Mouse (Mus musculus) brain, embryonic 18.5 days (tissue): ENCODE results near the gene Tmem44.
"Not testable (repeated sequence)": the region's sequence is repeated elsewhere in the genome, so short reads cannot be mapped to it uniquely, and the experiment has no call there.

Experiments
- DNase-seq: peaks from one replicate; pipeline ENCODE4 v3.0.0-alpha.2; 2012; ENCODE audit warnings: low read depth, low spot score

Tmem44 gene

GRCm38 (mm10) chr16:30499126-30499857 is 51.4 kb downstream of the Tmem44 start:
- DNase-seq: no peak

- DNase-seq: no peak
Measured at GRCm38 (mm10) chr16:30497307-30497706, 53.3 kb downstream of the Tmem44 start.

DNA sequence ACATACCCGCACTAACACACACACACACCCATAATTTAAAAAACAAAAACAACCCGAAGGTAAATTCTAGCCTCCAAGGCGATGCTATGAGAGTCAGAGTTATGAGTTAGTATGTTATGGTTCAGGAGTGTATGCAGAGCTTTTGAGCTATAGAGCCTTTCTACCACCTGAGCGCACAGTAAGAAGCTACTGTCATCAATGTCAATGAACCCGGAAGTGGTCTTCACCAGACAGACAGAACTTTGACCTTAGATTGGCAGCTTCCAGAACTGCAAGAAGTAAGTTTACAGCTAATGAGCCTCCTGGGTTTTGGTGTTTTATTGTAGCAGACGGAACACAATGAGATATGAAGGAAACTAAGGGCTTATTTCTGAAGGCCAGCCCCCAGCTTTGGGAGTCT is 55.8 kb downstream of the Tmem44 start:
- DNase-seq: no peak

GRCm38 (mm10) chr16:30491742-30492141 is 58.9 kb downstream of the Tmem44 start:
- DNase-seq: no peak

DNA sequence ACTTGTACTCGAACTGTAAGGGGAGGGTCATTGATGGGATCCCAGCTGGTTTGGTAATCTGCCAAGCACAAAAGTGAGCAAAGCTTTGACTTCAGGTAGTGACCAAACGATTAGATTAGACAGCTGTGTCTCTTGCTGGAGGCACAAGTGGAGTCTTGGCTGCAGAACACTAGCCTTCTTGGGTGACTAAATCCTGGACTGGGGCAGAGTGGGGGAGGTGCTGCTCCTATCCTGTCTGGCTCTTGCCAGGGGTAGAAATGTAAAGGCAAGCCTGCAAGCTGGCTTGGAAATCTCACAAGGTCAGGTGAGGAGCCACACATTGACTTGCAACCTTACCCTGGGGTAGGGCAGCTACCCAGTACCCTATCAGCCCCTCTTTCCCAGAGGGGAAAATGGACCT is 59.9 kb downstream of the Tmem44 start:
- no peak for DNase-seq

GRCm38 (mm10) chr16:30490316-30490715 is 60.3 kb downstream of the Tmem44 start:
- DNase-seq: no peak

DNA sequence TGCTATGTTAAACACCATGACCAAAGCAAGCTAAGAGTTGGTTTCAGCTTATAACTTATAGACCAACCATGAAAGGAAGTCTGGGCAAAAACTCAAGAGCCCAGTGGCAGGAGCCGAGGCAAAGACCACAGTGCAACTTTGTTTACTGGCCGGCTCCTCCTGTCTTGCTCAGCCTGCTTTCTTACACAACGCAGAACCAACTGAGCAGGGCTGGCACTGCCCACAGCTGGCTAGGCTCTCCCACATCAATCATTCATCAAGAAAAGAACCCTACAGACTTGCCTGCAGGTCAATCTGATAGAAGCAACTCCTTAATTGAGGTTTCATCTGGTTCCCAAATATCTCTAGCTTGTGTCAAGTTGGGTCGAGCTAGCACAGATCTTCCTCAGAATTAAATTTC is 61.0 kb downstream of the Tmem44 start:
- DNase-seq: no peak

DNA sequence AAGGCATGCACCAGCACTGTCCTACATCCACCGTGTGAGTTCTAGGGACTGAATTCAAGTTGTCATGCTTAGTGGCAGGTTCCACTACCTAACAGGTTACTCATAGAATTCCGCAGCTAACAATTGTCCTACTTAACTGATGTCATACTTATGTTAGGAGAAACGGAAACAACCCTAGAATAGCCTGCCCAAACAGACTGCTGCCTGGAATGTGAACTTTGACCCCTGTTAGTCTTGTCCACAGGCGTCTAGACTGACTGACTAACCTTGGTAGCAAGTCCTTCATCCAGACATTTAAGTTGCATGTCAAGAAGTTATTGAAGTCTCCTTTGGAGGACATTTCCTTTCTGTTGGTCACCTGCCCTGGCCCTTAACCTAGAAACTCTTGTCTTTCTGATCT is 64.1 kb downstream of the Tmem44 start:
- DNase-seq: no peak

GRCm38 (mm10) chr16:30477791-30478190 is 72.9 kb downstream of the Tmem44 start:
- DNase-seq: no peak

DNA sequence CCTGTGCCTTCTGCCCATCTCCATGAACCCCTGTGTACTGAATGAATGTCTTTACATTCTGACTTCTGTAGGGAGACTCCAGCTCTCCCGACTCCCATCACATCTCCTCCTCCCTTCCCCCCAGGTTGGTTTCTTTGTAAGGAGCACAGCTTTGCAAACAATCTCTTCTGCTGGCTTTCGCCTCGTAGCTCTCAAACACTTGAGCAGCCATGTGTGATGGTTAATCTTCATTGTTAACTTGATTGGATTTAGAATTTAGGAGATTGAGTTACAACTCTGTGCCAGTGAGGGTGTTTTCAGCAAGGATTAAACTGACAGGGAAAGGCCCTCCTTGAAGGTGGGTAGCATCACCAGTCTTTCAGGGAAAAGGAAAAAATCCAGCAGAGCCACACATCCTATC is 73.6 kb downstream of the Tmem44 start:
- DNase-seq: no peak

- DNase-seq: peak; percentile 14
Measured at GRCm38 (mm10) chr16:30475633-30476461, 74.8 kb downstream of the Tmem44 start.

- no peak for DNase-seq
Measured at GRCm38 (mm10) chr16:30472447-30472846, 78.2 kb downstream of the Tmem44 start.

- DNase-seq: no peak
Measured at GRCm38 (mm10) chr16:30471912-30472311, 78.7 kb downstream of the Tmem44 start.

DNA sequence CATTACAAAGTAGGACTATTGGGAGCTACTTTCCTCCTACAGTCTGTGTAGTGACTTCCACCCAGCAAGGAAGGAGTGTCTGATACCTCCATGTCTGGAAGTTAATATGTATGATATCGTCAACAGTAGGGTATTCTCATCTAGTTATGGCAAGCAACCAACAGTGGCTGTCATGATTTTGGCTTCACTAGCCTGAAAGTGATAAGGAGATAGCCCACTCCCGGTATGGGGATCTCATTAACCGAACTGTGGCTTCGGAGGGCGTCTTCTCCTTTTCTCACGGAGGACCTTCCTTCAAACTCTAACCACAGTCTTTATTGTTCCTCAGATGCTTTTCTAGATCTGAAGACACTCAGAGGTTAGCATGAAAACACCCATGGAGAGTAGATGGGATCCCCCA is 81.7 kb downstream of the Tmem44 start:
- DNase-seq: no peak

GRCm38 (mm10) chr16:30465680-30466298 is 84.9 kb downstream of the Tmem44 start:
- DNase-seq: no peak

- DNase-seq: not testable (repeated sequence)
Measured at GRCm38 (mm10) chr16:30464742-30465141, 85.9 kb downstream of the Tmem44 start.
